Mouse (Mus musculus) spleen, adult 2 months (tissue): ENCODE results near the gene B230118H07Rik.

ENCODE experiments used
- CTCF ChIP-seq: fragments of 200-500 bp; IDR thresholded peaks from 2 replicates; pipeline ENCODE4 v1.5.1; 2011; ENCODE audit warnings: mild to moderate bottlenecking, inconsistent platforms; ENCODE audit not compliant: insufficient read depth, insufficient read length, insufficient replicate concordance; ENCODE audit errors: extremely low read depth
- POLR2A ChIP-seq: fragments of 200-500 bp; IDR thresholded peaks from 2 replicates; pipeline ENCODE4 v1.6.1; 2011; ENCODE audit warnings: low read depth, low read length, inconsistent platforms

GRCm38 (mm10) chr2:101621611-101622010 lies 27.7 kb downstream of the B230118H07Rik start:
- no peak for TF ChIP-seq CTCF
- no peak for TF ChIP-seq POLR2A
